Mouse (Mus musculus): Measurements from ENCODE around the gene Gm17545.
"Not testable (repeated sequence)": the region's sequence is repeated elsewhere in the genome, so short reads cannot be mapped to it uniquely, and the experiment has no call there.

The Gm17545 gene

DNA sequence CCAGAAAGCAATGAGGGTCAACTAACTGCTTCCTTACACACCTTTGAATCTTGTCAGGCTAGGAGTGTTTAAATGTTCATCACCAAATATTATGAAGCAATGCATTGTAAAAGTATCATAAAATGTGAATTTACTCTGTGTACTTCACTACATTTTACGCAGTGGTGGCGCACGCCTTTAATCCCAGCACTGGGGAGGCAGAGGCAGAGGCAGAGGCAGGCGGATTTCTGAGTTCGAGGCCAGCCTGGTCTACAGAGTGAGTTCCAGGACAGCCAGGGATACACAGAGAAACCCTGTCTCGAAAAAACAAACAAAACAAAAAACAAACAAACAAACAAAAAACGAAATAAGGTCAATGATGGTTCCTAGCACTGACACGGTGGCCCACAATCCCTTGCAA, at the start of gene Gm17545:
Gene Gm17545, plus strand, starts transcription at position 301 of the 400 bp plus-strand sequence.
- CTCF ChIA-PET: not testable (repeated sequence)

DNA sequence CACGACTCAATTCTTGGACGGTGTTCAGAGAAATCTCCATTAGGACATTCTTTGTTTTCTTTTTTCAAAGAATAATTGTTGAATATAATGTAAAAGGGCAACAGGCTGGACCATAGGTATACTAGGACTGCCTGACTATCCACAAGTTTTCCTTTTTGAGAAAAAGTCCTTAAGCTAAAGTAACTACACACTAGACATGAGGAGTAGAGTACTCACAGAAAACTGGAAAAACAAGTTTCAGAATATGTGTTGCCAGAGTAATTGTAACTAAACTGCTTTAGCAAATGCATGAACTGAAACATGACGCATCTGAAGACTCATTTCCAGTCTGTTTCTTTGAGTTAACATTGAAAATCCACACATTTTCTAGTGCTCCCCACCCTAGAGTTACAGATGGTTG, 48.7 kb upstream of the Gm17545 start:
- CTCF ChIA-PET: interaction anchor here (0.6 kb wide), 1 partner anchor 1040 kb away, joined by 3 read pairs; no protein-coding TSS in a partner anchor

DNA sequence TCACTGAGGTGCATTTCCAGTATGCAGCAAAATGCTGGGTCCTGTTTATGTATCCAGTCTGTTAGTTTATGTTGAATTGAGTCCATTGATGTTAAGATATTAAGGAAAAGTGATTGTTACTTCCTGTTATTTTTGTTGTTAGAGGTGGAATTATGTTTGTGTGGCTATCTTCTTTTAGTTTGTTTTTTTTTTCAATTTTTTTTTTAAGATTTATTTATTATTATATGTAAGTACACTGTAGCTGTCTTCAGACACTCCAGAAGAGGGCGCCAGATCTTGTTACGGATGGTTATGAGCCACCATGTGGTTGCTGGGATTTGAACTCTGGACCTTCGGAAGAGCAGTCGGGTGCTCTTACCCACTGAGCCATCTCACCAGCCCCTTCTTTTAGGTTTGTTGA, 46.5 kb upstream of the Gm17545 start:
- CTCF ChIA-PET: not testable (repeated sequence)

DNA sequence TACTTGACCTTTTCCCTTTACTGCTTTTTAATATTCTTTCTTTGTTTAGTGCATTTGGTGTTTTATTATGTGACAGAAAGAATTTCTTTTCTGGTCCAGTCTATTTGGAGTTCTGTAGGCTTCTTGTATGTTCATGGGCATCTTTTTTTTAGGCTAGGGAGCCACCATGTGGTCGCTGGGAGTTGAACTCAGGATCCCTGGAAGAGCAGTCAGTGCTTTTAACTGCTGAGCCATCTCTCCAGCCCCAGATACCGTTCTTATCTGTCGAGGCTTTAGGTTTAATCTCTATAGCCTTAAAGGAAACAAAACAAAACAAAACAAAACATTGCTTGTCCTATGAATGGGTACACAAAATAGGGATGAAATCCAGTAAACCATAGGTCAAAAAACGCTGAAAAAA, 45.7 kb upstream of the Gm17545 start:
- CTCF ChIA-PET: interaction anchor here (0.6 to 0.7 kb wide), 2 partner anchors 250 to 434 kb away, joined by 3 to 4 read pairs; no protein-coding TSS in a partner anchor

DNA sequence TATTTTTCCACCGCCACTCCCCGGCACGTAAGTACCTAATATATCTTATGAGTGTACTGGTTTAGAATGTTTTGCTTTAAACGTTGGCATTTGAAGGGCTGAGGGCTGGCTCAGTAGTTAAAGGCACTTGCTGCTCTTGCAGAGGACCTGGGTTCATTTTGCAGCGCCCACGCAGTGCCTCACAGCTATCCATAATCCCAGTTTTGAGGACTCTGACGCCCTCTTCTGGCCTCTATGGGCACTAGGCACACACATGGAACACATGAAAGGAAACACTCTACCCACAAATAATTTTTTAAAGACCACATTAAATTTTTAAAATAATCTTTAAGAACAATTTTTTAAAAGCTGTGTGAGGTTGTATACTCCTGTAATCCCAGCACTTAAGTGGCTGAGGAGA, 44.6 kb upstream of the Gm17545 start:
- CTCF ChIA-PET: no interaction called here

DNA sequence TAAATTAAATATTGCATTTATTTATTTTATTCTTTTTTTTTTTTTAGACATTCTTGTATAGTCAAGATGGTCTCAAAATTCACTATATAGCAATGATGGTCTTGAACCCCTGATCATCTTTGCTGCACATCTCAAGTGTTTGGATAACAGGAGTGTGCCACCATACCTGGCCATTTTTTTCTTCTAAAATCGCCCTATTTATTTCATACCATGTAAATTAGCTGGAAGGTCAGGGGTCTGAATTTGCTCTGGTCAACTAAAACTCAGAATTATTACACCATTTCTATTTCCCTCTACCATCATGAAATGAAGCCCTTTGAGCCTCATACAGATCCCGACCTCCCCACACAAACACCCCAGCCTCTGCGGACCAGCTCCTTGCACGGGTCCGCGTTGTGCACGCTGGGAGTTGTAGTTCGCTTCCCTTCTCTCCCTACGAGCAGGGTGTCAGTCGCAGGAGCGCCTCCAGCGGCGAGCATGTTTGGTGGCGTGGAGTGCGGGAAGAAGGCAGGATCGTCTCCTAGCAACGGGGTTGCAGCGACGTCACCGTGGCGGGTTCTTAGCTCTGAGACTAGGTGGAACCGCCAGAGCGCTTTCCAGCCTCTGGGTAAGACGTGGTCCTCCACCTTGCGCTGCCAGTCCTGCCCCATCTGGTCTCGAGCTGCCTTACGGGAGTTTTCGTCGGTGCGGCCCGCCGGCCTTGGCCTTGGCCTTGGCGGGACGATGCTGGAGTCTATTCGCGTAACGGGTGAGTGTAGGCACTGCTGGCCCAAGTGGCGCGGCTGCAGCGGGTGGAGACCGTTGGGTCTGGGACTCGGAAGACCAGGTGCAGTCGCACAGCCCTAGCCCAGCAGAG, 42.9 kb upstream of the Gm17545 start, which contains the start of gene 9530077C05Rik:
Gene 9530077C05Rik, plus strand, starts transcription at position 512 of the 856 bp plus-strand sequence.
- CTCF ChIA-PET: interaction anchor here (1.2 kb wide), 1 partner anchor 16 kb away, joined by 3 read pairs; no protein-coding TSS in a partner anchor

DNA sequence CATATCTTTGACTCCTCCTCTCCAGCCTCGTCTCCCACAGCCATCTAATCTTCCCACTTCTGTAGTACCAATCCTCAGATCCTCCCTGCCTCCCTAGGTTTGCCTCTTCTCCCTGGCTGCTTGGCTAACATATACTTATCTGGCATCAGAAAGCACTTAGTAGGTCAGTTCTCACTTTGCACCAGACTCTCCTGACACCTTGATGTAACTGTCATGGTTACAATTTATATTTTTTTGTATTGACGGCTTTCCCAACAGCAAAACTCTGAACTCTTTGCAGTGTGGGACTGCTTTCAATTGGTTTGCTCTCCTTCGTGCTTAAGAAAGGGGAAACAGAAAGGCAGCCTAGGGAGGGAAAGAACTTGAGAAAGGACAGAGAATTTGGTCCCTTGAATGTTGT, 37.9 kb upstream of the Gm17545 start:
- CTCF ChIA-PET: no interaction called here

DNA sequence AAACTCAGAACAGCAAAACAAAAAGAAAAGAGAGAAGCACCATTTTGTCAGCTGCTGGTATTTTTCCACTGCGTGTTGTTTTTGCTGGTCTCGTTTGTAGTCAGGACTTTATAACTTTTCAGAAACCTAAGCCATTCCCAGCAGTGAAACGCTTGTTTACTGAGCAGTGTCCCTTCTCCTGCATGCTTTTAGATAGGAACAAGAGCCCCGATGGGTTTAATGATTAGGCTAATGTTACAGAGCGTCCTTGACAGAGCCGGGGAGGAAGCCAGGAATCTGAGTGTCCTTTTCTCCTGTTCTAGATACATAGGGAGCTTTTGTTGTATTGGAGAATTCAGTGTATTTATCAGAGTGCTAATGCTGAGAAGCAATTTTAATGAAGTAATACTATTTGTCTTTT, 36.5 kb upstream of the Gm17545 start:
- CTCF ChIA-PET: no interaction called here

DNA sequence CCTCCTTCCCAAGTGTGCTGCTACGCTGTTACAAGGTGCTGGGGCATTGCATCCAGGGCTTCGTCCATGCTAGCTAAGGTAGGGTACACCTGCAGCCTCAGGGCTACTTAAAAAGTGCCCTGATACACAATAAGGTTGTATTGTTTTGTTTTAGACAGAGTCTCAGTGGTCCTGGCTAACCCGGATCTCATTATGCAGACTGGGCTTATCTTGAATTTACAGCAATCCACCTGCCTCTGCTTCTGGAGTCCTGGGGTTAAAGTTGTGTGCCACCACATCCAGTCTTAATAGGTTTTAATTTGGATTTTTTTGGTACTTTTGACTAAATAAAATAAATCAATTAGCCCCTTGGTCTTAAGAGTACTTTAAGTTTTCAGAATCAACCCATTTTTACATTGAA, 34.2 kb upstream of the Gm17545 start:
- CTCF ChIA-PET: no interaction called here

DNA sequence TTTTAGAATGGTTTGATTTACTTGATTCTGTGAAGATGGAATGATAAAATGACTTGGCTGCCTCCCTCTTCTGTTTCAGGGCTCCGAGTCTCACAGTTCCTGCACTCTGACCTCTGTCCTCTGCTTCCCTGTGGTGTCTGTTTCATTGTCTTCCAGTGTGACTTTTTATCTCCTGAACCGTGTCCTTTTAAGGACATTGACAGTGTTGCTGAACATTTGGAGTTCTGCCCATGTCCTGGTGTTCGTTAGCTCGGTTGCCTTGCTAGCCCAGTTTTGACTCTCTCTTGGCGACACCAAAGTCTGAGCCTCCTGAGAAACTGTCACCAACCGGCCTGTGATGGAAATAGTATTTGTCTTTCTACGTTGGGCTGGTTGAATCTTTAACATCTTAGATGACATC, 33.6 kb upstream of the Gm17545 start:
- CTCF ChIA-PET: no interaction called here

DNA sequence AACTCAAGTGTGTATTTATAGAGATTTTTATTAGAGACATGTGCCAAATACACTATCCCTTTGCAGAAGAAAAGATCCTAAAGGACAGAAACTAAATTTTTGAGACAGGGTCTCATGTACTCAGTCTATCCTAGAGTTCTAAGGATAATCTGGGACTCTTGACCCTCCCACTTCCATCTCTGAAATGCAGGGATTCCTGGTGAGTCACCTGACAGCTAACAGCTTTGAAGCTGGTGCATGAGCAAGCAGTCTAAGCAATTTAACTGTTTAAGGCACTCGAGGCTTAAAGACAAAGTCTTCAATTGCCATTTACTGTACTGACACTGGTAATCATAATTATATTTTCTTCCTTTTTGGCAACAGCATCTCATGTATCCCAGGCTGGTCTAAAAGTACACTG, 31.5 kb upstream of the Gm17545 start:
- CTCF ChIA-PET: interaction anchor here (0.7 kb wide), 1 partner anchor 919 kb away, joined by 3 read pairs; no protein-coding TSS in a partner anchor

DNA sequence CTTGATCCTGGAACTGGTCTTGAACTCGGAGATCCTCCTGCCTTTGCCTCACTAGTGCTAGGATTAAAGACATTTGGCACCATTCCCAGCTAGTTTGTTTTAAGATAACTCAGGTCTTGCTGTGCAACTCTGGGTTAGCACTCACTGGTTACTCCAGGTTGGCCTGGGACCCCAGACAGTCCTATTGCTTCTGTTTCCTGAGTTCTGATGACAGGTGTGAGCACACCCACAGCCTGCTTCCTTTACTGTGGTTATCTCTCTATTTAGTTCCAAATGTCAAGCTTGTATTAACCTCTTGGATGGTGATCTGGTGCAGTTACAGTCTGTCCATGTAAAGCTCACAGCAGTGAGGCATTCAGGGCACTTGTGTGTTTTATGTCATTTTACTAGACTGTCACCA, 30.6 kb upstream of the Gm17545 start:
- CTCF ChIA-PET: no interaction called here

DNA sequence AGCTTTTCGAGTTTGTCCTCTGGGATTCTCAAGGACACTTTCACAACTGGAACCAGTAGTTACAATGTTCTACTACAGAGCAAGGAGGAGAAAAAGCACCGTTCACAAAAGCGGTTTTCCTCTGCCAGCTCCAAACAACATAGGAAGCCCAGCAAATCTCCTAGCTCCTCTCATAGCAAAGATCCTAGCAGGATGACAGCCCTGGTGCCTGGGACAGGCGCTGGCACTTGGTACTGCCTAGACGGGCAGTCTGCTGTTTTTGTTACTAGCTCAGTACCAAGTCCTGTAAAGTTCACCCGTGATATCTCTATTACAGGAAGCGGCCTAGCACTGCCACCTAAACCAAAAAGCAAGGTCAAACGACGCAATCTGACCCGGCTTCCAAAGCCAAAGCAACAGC, 29.9 kb upstream of the Gm17545 start:
- CTCF ChIA-PET: no interaction called here

DNA sequence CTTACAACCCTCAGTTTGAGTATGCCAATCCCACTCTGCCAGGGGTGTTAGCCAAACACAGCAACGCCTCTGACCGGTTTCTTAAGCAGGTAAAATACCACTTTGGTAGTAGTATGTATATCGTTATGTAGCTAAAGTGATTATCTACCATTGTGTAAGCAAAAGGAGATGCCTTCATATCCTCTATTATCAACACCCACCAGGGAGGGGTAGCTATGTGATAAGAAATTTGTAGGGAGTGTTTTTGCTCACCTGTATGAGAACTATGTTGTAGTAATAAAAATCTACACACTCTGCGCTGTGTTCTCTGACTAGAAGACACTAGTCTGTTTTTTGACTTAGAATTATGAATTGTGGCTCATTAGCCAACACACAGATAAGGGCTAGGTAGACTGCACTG, 29.4 kb upstream of the Gm17545 start:
- CTCF ChIA-PET: no interaction called here

DNA sequence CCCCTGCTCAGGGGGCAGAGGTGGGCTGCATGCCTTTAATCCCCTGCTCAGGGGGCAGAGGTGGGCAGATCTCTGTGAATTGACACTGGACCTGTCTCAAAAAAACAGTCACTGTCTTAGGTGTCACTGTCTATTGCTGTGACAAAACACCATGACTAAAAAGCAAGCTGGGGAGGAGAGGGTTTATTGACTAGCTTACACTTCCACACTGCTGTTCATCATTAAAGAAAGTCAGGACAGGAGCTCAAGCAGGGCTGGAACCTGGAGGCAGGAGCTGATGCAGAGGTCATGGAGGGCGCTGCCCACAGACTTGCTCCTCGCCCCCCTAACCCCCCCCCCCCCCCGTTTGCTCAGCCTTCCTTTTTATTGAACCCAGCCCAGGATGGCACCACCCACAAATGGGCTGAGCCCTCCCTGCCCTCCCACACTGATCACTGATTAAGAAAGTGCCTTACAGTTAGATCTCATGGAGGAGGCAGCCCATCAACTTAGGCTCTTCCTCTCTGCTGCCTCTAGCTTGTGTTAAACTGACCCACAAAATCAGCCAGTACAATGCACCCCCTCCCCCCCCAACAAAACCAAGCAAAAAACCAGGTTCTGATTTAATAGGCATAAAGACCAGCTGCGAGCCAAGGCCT, 25.9 kb upstream of the Gm17545 start:
- CTCF ChIA-PET: no interaction called here

DNA sequence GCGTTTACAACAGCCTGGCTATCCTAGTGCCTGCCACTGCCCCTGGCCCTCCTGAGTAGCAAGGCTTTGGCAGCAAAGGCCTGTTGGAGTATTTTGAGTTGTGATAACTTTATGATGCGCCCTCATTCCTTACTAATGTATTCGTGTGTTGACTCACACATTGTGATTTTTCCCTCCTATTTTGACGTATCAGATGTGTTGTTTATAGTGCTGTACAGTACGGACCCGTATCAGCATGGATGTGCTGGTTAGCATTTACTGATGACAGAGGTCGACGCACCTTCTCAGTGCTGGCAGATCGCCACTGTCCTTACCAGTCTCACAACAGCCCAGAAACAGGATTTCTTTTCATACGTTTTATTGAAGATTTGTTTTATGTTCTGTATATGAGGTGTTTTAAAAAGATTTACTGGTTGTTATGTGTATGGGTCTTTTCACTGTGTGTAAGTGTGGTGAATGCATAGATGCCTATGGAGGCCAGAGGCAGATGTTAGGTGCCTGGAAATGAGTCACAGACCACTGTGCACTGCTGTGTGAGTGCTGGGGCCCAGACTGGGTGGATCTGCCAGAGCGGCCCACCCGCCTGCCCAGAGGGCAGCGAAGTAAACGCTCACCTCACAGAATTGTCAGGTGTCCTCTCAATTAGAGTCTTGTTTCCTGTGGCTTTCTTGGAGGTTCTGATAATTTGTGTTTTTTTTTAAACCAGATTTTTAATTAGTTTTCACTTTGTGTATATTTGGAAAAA, 25.3 kb upstream of the Gm17545 start:
- CTCF ChIA-PET: no interaction called here

DNA sequence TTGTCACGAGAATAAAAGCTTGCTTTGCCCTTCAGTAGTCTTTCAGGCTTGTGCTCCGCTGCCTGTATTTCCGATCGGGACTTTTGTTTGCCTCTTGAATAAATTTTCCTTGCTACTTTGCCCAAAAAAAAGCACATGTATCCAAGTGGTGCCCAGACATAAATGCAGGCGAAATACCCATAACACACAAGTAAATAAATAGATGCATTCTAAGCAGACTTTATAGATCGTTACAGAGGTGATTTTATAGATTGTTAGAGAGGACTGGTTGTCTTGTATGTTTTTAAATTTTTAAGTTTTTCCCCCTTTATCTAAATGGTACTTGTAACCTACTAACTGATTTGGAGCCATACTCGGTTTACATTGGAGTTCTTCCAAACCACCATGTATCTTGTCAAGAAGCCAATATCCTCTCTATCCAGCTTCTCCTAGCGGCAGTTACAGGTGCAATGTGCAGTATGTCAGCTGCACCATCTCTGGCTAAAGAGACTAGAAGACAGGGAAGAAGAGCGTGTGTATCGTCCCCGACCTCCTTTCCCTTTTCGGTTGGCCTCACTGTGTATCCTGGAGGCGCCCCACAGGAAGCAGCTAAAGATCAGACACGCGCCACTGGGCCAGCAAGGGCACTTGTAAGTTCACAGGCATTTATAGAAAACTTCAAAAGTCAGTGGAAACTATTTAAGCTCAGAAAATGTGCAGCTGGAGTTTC, 24.4 kb upstream of the Gm17545 start:
- CTCF ChIA-PET: interaction anchor here (0.7 kb wide), 1 partner anchor 19 kb away, joined by 3 read pairs; no protein-coding TSS in a partner anchor

DNA sequence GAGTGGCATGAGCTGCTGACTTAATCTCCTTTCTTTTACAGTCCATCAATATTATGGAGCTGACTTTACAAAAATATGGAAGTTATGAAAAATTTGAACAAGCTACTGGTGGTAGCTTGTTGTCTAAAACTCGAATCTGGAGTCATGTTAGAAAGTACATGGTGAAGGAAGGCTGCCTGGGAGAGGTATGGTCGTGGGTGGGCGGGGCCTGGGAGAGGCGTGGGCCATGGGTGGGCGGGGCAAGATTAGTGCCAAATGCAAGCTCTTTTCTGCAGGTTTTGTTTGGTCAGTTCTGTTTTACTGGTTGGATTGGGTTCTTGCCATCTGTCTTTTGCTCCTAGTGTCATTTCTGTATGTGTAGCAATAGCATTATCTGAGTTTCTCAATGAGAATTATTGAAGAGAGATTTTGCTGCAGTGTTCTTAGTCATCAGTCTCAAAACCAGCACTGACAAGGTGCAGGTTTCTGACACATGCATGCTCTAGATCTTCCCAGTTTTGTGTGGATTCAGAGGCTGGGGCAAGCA, 23.7 kb upstream of the Gm17545 start:
- CTCF ChIA-PET: interaction anchor here (0.7 kb wide), 1 partner anchor 20 kb away, joined by 3 read pairs; no protein-coding TSS in a partner anchor

DNA sequence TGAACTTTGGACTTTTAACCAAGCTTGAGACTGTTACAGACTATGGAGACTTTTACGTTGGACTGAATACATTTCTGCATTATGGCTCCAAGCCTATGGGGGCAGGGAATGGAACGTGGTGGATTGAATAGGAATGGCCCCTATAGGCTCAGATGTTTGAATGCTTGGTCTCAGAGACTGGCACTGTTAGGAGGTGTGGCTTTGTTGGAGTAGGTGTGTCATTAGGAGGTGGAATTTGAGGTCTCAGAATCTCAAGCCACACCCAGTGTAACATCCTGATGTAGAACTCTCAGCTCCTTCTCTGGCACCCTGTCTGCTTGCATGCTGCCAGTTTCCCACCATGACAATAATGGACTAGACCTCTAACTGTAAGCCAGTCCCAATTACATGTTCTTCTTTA, 20.9 kb upstream of the Gm17545 start:
- CTCF ChIA-PET: no interaction called here

DNA sequence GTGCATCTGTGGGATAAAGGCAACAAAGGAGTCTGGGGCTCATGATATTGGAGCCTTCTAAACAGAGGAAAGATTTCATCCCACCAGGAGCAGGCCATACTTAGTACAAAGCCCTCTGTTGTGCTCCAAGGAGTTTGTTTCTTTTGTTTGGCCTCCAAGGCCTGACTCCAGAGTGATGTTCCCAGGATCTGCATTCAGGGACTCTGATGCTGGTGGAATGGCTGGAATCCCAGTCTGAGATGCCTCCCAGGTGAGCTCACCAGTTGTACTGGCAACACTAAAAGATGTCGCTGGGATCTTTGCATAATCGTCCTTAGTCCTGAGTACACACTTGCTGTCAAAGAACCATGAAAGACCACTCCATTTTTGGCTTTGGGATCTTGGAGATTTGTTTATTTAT, 20.0 kb upstream of the Gm17545 start:
- CTCF ChIA-PET: no interaction called here

DNA sequence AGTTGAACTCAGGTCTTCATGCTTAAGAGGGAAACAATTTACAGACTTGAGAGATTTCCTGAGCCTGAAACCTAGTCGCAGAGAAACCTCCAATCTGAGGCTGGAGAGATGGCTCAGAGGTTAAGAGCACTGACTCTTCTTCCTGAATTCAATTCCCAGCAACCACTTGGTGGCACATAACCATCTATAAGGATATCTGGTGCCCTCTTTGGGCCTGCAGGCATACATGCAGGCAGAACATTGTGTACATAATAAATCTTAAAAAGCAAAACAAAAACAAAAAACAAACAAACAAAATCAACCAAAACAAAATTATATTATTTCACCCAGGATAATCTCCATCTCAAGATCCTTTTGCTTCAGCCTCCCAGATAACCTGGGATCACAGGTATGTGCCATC, 15.3 kb upstream of the Gm17545 start:
- CTCF ChIA-PET: no interaction called here

DNA sequence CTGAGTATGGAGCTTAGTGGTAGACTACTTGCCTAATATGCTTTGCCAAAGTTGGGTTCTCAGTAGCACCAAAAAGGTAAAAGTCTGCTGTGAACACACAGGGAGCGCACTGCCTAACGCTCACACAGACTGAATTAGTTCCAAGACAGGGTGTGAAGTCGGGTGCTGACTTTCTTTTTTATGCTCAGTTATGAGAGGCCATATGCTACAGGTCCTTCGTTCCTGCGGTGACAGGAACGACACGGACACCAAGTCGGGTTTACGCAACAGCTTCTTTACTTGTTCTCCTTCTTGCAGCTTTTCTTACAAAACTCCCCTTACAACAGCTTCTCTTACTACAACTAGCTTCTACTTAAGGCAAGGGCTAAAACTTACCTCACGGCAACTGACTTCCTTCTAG, 10.9 kb upstream of the Gm17545 start:
- CTCF ChIA-PET: no interaction called here
